Mouse (Mus musculus) liver, postnatal 0 days (tissue): ENCODE results near the gene Cdon.

Experiments used
- CTCF ChIP-seq: sonication (generic); IDR thresholded peaks from 2 replicates; pipeline ENCODE4 v1.5.1; 2016; ENCODE audit warnings: antibody characterized with exemption, low read depth
- EP300 ChIP-seq: IDR thresholded peaks from 2 replicates; pipeline ENCODE4 v1.6.1; 2016; ENCODE audit warnings: antibody characterized with exemption, low read depth, mild to moderate bottlenecking

DNA sequence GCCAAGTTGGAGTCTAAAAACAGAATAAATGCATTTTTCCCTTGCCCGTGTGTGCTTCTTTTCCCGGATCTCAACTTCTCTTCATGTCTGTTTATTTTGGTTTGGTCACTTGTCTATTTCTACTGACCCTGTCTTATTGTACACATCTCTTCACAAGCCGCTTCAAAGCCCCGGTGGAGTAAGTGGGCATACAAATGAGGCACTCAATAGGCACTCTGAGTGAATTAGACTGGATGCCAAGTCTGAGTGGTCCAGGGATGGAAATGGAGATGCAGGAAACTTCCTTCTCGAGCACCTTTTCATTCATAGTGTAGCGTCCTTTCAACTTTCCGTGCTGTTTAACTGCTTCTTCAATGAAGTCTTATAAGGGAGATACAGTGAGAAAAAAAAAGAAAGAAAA, 21.0 kb upstream of the Cdon start:
- no peak for TF ChIP-seq CTCF
- TF ChIP-seq EP300, result no peak
